Mouse (Mus musculus): Measurements from ENCODE around the gene Wdr60. TPM values are rescaled to one million over a fixed set of nuclear protein-coding genes. Genes with fewer than 3 reads are reported as not detected.

The Wdr60 gene
- polyA plus RNA-seq, 1 experiment from 2014 or later, result 20.0 TPM

GRCm38 (mm10) chr12:116258321-116258720, 4.5 kb downstream of the Wdr60 start:
- Histone ChIP-seq H3K4me1 (replicated peaks) (peaks cover 20% of the 10 kb centered on the region), H3K27ac (replicated peaks) (no peak overlapping the region), H3K4me2 (no peak overlapping the region), H3K4me3 (no peak overlapping the region), H3K27me3 (no peaks in the 10 kb centered on the region), H3K9ac (no peak overlapping the region), H3K9me3 (no peaks in the 10 kb centered on the region), H3K36me3 (peaks cover 9% of the 10 kb centered on the region)
- no peak for ATAC-seq (ENCODE audit: low FRiP score, low read depth)
- WGBS, result 86% methylated on average over 2 of the region's 2 CpGs

DNA sequence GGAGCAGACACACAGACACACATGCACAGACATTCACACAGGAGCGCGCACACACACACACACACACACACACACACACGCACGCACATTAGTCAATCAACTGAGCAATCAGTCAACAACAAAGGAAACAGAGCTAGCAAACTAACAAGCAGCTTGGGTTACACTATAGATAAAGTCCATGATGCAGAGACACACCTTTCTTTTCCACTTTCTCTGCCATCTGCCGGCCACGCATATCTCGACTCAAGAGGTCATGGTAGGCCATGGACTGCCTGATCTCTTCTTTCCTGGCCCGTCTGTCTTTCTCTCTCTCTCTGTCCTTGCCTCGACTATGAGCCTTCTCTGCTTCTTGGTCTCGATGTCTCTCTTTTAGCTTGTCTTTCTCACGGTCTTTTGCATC, 7.2 kb downstream of the Wdr60 start:
- no peak overlapping the region for H3K9ac ChIP-seq
- no peak overlapping the region for H3K4me3 ChIP-seq
- peaks cover 13% of the 10 kb centered on the region for H3K36me3 ChIP-seq
- H3K27me3 ChIP-seq, result no peaks in the 10 kb centered on the region
- no peak overlapping the region for H3K27ac ChIP-seq (replicated peaks)
- H3K4me1 ChIP-seq (replicated peaks), result peaks cover 1% of the 10 kb centered on the region; the same call in 1 of the 2 replicates
- ATAC-seq (ENCODE audit: low FRiP score, low read depth), result no peak
- H3K4me2 ChIP-seq, result no peak overlapping the region
- 92% methylated on average over 11 of the region's 11 CpGs for WGBS
- no peaks in the 10 kb centered on the region for H3K9me3 ChIP-seq

DNA sequence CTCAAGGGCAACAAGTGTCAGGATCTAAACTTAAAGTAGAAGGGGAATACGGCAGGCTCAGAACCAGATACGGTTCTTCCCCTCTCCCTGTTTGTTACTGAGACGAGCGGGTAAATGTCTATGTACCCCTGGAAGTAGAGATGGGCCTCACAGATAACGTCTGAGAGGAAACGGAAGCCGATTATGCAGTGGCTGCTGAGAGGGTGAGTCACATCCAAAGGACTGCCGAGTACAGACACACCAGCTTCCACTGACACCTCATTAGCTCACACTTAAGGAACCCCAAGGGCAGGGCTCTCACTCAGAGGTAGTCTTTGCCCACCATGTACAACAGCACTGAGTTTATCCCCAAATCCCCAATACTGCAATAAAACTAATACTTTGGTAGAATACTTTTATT, 8.2 kb downstream of the Wdr60 start:
- no peak for ATAC-seq (ENCODE audit: low FRiP score, low read depth)
- H3K36me3 ChIP-seq, result peaks cover 13% of the 10 kb centered on the region
- no peaks in the 10 kb centered on the region for H3K4me1 ChIP-seq (replicated peaks)
- H3K4me3 ChIP-seq, result no peak overlapping the region
- WGBS, result 84% methylated on average over 8 of the region's 8 CpGs
- H3K27ac ChIP-seq (replicated peaks), result no peak overlapping the region
- H3K27me3 ChIP-seq, result no peaks in the 10 kb centered on the region
- H3K9ac ChIP-seq, result no peak overlapping the region
- no peaks in the 10 kb centered on the region for H3K9me3 ChIP-seq
- H3K4me2 ChIP-seq, result no peak overlapping the region

GRCm38 (mm10) chr12:116244601-116245000, 18.2 kb downstream of the Wdr60 start:
- peaks cover 47% of the 10 kb centered on the region for H3K36me3 ChIP-seq
- H3K4me1 ChIP-seq (replicated peaks), result no peaks in the 10 kb centered on the region
- ATAC-seq (ENCODE audit: low FRiP score, low read depth), result no peak
- H3K9me3 ChIP-seq, result no peaks in the 10 kb centered on the region
- no peak overlapping the region for H3K9ac ChIP-seq
- no peak overlapping the region for H3K27ac ChIP-seq (replicated peaks)
- no peak overlapping the region for H3K4me3 ChIP-seq
- no peak overlapping the region for H3K4me2 ChIP-seq
- 87% methylated on average over 1 of the region's 1 CpGs for whole genome bisulfite sequencing
- no peaks in the 10 kb centered on the region for H3K27me3 ChIP-seq

DNA sequence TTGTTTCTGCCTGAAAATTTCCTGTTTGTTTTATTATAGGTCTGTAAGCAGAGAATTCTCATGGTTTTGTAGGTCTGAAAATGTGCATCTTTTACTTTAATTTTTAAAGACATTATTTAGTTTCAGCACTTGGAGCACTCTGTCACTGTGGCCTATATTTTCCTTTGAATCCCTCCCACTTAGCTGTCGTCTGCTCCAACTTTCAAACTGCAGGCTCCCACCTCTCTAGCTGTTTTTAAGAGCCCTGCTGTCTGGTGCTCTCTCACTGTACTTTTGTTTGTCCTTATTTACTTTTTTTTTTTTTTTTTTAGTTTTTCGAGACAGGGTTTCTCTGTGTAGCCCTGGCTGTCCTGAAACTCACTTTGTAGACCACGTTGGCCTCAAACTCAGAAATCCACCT, 24.0 kb downstream of the Wdr60 start:
- no peaks in the 10 kb centered on the region for H3K9me3 ChIP-seq
- no peak overlapping the region for H3K4me2 ChIP-seq
- H3K4me1 ChIP-seq (replicated peaks), result no peaks in the 10 kb centered on the region
- H3K27me3 ChIP-seq, result no peaks in the 10 kb centered on the region
- ATAC-seq (ENCODE audit: low FRiP score, low read depth), result no peak
- WGBS, result 79% methylated on average over 3 of the region's 3 CpGs
- no peak overlapping the region for H3K27ac ChIP-seq (replicated peaks)
- H3K4me3 ChIP-seq, result no peak overlapping the region
- no peak overlapping the region for H3K9ac ChIP-seq
- peaks cover 13% of the 10 kb centered on the region for H3K36me3 ChIP-seq

- Histone ChIP-seq H3K9me3 (no peaks in the 10 kb centered on the region), H3K27ac (replicated peaks) (no peak overlapping the region), H3K4me2 (no peak overlapping the region), H3K27me3 (no peaks in the 10 kb centered on the region), H3K4me3 (no peak overlapping the region), H3K9ac (no peak overlapping the region), H3K4me1 (replicated peaks) (no peaks in the 10 kb centered on the region), H3K36me3 (0 out of 2 replicates have a peak, but pooled peaks cover 9% of the 10 kb centered on the region)
- ATAC-seq (ENCODE audit: low FRiP score, low read depth), result no peak
Measured at GRCm38 (mm10) chr12:116238370-116238769, 24.5 kb downstream of the Wdr60 start.

DNA sequence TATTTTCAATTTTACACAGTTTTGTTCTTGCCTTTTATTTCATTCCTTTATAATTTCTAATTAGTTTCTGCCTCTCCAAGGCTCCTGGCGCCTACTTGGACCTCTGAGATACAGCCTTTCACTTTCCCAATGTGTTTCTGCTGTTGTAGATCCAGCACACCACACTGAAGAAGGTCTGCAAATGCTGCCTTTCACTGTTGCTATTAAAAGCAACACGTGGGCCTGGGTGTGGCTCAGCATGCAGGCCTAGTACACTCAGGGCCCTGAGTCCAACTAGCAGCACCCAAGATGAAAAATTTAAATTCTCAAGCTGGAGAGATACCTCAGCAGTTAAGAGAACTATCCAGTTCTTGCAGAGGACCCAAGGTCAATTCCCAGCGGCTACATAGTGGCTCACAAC, 26.2 kb downstream of the Wdr60 start:
- Histone ChIP-seq H3K27me3 (no peaks in the 10 kb centered on the region), H3K4me3 (no peak overlapping the region), H3K9me3 (no peaks in the 10 kb centered on the region), H3K9ac (no peak overlapping the region), H3K4me1 (replicated peaks) (no peaks in the 10 kb centered on the region), H3K4me2 (no peak overlapping the region), H3K27ac (replicated peaks) (no peak overlapping the region), H3K36me3 (0 out of 2 replicates have a peak, but pooled peaks cover 9% of the 10 kb centered on the region)
- ATAC-seq (ENCODE audit: low FRiP score, low read depth), result no peak
- 93% methylated on average over 3 of the region's 3 CpGs for WGBS

DNA sequence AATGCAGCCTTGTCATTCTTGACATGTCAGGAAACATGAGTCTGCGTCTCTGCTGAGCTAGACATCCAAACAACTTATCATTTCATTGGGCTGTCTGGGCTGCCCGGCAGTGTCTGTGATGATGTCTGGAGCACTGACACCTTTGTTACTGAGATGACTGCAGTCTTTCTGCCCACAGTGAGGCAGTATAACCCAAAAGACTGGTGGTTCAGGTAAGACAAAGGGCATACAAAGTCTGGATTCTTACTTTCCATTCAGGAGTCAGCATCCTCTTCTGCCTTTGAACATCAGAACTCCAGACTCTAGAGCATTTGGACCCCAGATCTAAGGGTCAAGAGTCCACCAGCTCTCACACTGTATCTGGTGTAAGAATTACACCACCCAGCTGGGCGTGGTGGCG, 27.5 kb downstream of the Wdr60 start:
- Histone ChIP-seq H3K9me3 (no peaks in the 10 kb centered on the region), H3K36me3 (0 out of 2 replicates have a peak, but pooled peaks cover 10% of the 10 kb centered on the region), H3K27me3 (no peaks in the 10 kb centered on the region), H3K27ac (replicated peaks) (no peak overlapping the region), H3K4me3 (no peak overlapping the region), H3K9ac (no peak overlapping the region), H3K4me1 (replicated peaks) (no peaks in the 10 kb centered on the region), H3K4me2 (no peak overlapping the region)
- 91% methylated on average over 4 of the region's 4 CpGs for WGBS
- ATAC-seq (ENCODE audit: low FRiP score, low read depth), result no peak

GRCm38 (mm10) chr12:116232061-116232460, 30.8 kb downstream of the Wdr60 start:
- ATAC-seq (ENCODE audit: low FRiP score, low read depth), result no peak
- Histone ChIP-seq H3K9me3 (no peaks in the 10 kb centered on the region), H3K27ac (replicated peaks) (no peak overlapping the region), H3K4me1 (replicated peaks) (no peaks in the 10 kb centered on the region), H3K4me3 (no peak overlapping the region), H3K36me3 (0 out of 2 replicates have a peak, but pooled peaks cover 7% of the 10 kb centered on the region), H3K4me2 (no peak overlapping the region), H3K27me3 (no peaks in the 10 kb centered on the region), H3K9ac (no peak overlapping the region)
- WGBS, result 89% methylated on average over 1 of the region's 1 CpGs

DNA sequence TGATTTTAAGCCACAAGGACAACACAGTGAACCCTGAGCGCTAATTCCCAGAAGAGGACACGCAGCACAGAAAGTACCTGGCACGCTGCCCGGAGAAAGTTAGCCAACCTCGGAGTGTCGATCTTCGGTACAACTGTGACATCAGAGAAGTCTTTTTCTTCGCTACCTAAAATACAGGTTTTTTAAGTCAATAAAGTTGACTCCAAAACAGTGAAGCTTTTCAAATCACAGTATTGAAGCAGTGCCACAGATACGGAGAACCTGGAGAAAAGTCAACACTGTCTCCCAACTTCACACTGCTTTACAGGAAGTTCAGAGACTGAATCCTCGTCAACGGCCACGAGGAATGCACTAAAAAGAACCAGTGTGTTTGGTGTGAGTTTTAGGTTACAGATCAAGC, 31.2 kb downstream of the Wdr60 start:
- Histone ChIP-seq H3K27me3 (no peaks in the 10 kb centered on the region), H3K4me2 (no peak overlapping the region), H3K4me3 (no peak overlapping the region), H3K4me1 (replicated peaks) (no peaks in the 10 kb centered on the region), H3K36me3 (0 out of 2 replicates have a peak, but pooled peaks cover 7% of the 10 kb centered on the region), H3K9me3 (no peaks in the 10 kb centered on the region), H3K9ac (no peak overlapping the region), H3K27ac (replicated peaks) (no peak overlapping the region)
- ATAC-seq (ENCODE audit: low FRiP score, low read depth), result no peak
- WGBS, result 74% methylated on average over 12 of the region's 12 CpGs

DNA sequence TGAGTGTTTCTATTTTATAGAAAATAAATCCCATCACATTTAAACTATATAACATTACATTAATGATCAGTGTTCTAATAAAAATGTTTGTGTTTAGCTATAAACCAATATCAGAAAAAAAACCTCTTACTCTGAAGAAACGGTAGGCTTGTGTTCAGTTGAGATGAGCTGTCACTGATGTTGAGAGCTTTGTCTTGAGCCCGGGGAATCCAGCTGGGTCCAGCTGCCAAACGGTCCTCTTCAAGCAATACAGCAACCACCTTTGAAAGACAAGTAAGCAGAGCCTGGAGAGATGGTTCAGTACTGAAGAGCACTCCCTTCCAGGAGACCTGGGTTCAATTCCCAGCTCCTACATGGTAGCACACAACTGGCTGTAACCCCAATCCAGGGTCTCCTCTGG, 33.4 kb downstream of the Wdr60 start:
- WGBS, result 83% methylated on average over 3 of the region's 3 CpGs
- H3K4me1 ChIP-seq (replicated peaks), result no peaks in the 10 kb centered on the region

GRCm38 (mm10) chr12:116226289-116227057, 36.3 kb downstream of the Wdr60 start:
- no peaks in the 10 kb centered on the region for H3K27me3 ChIP-seq
- no peak overlapping the region for H3K9ac ChIP-seq
- H3K4me2 ChIP-seq, result no peak overlapping the region
- no peak for ATAC-seq (ENCODE audit: low FRiP score, low read depth)
- peaks cover 26% of the 10 kb centered on the region for H3K36me3 ChIP-seq
- WGBS, result 92% methylated on average over 10 of the region's 10 CpGs
- H3K27ac ChIP-seq (replicated peaks), result no peak overlapping the region
- H3K4me1 ChIP-seq (replicated peaks), result no peaks in the 10 kb centered on the region
- no peak overlapping the region for H3K4me3 ChIP-seq
- H3K9me3 ChIP-seq, result no peaks in the 10 kb centered on the region

More for the DNA sequence above, 33.4 kb downstream of the Wdr60 start:
- no peak overlapping the region for H3K27ac ChIP-seq (replicated peaks)
- H3K4me3 ChIP-seq, result no peak overlapping the region
- H3K9me3 ChIP-seq, result no peaks in the 10 kb centered on the region
- no peak for ATAC-seq (ENCODE audit: low FRiP score, low read depth)
- peaks cover 23% of the 10 kb centered on the region; the same call in 1 of the 2 replicates for H3K36me3 ChIP-seq
- no peaks in the 10 kb centered on the region for H3K27me3 ChIP-seq
- no peak overlapping the region for H3K9ac ChIP-seq
- H3K4me2 ChIP-seq, result no peak overlapping the region

DNA sequence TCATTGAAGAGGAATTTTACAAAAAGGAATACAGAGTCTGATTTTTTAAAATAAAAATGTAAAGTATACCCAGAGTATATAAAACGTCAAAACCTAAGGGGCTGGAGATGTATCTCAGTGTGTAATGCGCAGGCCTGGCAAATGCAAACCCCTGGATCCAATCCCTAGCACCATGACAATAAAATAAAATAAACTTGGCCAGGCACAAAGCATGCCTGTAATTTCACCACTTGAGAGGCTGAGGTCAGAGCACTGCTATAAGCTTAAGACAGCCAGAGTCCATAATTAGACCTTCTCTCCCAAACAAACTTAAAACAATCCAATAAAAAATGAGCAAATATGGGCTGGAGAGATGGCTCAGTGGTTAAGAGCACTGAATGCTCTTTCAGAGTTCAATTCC, 39.7 kb downstream of the Wdr60 start:
- Histone ChIP-seq H3K4me2 (no peak overlapping the region), H3K27ac (replicated peaks) (no peak overlapping the region), H3K4me3 (no peak overlapping the region), H3K4me1 (replicated peaks) (no peaks in the 10 kb centered on the region), H3K9me3 (no peaks in the 10 kb centered on the region), H3K36me3 (peaks cover 29% of the 10 kb centered on the region), H3K9ac (no peak overlapping the region), H3K27me3 (no peaks in the 10 kb centered on the region)
- 95% methylated on average over 2 of the region's 2 CpGs for WGBS
- no peak for ATAC-seq (ENCODE audit: low FRiP score, low read depth)

All from hindbrain, embryonic 15.5 days (tissue).